Mouse (Mus musculus): ENCODE measurements around the gene Cd70. TPM values are rescaled to one million over a fixed set of nuclear protein-coding genes. Genes with fewer than 3 reads are reported as not detected.

The Cd70 gene
- polyA plus RNA-seq, 1 experiment from 2014 or later = not detected

DNA sequence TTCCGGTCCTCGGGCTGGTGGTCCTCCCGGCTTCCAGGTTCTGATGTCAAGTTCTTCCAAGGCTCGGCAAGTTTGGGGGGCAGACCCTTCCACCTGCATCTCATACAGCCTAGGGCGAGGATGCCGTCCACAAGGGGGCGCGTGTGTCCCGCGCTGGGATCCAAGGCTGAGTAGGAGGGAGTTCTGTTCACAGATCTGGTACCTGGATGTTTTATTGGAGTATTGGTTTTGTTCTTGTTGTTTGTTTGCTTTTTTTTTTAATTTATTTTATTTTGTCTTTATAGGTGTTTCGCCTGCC lies 53.0 kb downstream of the Cd70 start:
- H3K36me3 ChIP-seq (ENCODE audit: control insufficient read depth, insufficient read depth, low read length) = no peaks in the 10 kb centered on the region
- H3K27me3 ChIP-seq (ENCODE audit: control insufficient read depth, insufficient read depth, low read length) = 0 out of 2 replicates have a peak, but pooled peaks cover 2% of the 10 kb centered on the region
- H3K4me1 ChIP-seq (ENCODE audit: control insufficient read depth, insufficient read depth, low read length) = no peaks in the 10 kb centered on the region
- H3K9me3 ChIP-seq (ENCODE audit: control insufficient read depth, low read length) = no peaks in the 10 kb centered on the region
- H3K4me2 ChIP-seq (ENCODE audit: low read depth, severe bottlenecking) = peak overlapping the region; percentile 21
- ATAC-seq (ENCODE audit: insufficient number of reproducible peaks, low FRiP score, low TSS enrichment, low read depth) = peak; percentile 82
- H3K27ac ChIP-seq (replicated peaks; ENCODE audit: low read depth, low read length) = no peak overlapping the region
- WGBS = 1% methylated on average over 11 of the region's 11 CpGs
- no peak overlapping the region for H3K4me3 ChIP-seq (ENCODE audit: low read depth, low read length)
- H3K9ac ChIP-seq (ENCODE audit: low read length) = no peak overlapping the region
- DNase-seq (ENCODE audit: low spot score) = peak; percentile 89

Other genes with a start within 250 kb of the Cd70 start
- gene Mllt1, start 214.4 kb downstream of the Cd70 start, polyA plus RNA-seq (2014; fragmentation: Nextera tagmentation; extraction: Ambion mirVana) = 33.6 and 43.1 TPM in 2 replicates
- gene Acer1, start 167.7 kb downstream of the Cd70 start, polyA plus RNA-seq (2014; fragmentation: Nextera tagmentation; extraction: Ambion mirVana) = not detected in 2 replicates
- gene Clpp, start 159.5 kb downstream of the Cd70 start, polyA plus RNA-seq (2014; fragmentation: Nextera tagmentation; extraction: Ambion mirVana) = 155 and 159 TPM in 2 replicates
- gene Alkbh7, start 152.4 kb downstream of the Cd70 start, polyA plus RNA-seq (2014; fragmentation: Nextera tagmentation; extraction: Ambion mirVana) = 40.2 and 42.1 TPM in 2 replicates
- 0.72 TPM in 1 of 2 replicates, not detected in the other for gene Pspn, start 149.8 kb downstream of the Cd70 start, polyA plus RNA-seq (2014; fragmentation: Nextera tagmentation; extraction: Ambion mirVana)
- gene Gtf2f1, start 138.5 kb downstream of the Cd70 start, polyA plus RNA-seq (2014; fragmentation: Nextera tagmentation; extraction: Ambion mirVana) = 73.8 and 76.6 TPM in 2 replicates
- 0.21 and 0.37 TPM in 2 replicates for gene Gm17949, start 138.3 kb downstream of the Cd70 start, polyA plus RNA-seq (2014; fragmentation: Nextera tagmentation; extraction: Ambion mirVana)
- 48.4 and 48.7 TPM in 2 replicates for gene Khsrp, start 118.3 kb downstream of the Cd70 start, polyA plus RNA-seq (2014; fragmentation: Nextera tagmentation; extraction: Ambion mirVana)
- not detected in 2 replicates for gene Slc25a41, start 108.1 kb downstream of the Cd70 start, polyA plus RNA-seq (2014; fragmentation: Nextera tagmentation; extraction: Ambion mirVana)
- 1.0 and 1.1 TPM in 2 replicates for gene Crb3, start 90.7 kb downstream of the Cd70 start, polyA plus RNA-seq (2014; fragmentation: Nextera tagmentation; extraction: Ambion mirVana)
- gene Slc25a23, start 89.9 kb downstream of the Cd70 start, polyA plus RNA-seq (2014; fragmentation: Nextera tagmentation; extraction: Ambion mirVana) = 4.5 TPM in 2 replicates
- 0.43 and 0.51 TPM in 2 replicates for gene Dennd1c, start 71.3 kb downstream of the Cd70 start, polyA plus RNA-seq (2014; fragmentation: Nextera tagmentation; extraction: Ambion mirVana)
- 11.1 and 11.8 TPM in 2 replicates for gene Tubb4a, start 62.0 kb downstream of the Cd70 start, polyA plus RNA-seq (2014; fragmentation: Nextera tagmentation; extraction: Ambion mirVana)
- 8.4 and 9.3 TPM in 2 replicates for gene Tnfsf9, start 44.5 kb downstream of the Cd70 start, polyA plus RNA-seq (2014; fragmentation: Nextera tagmentation; extraction: Ambion mirVana)
- 0.17 and 0.31 TPM in 2 replicates for gene Tnfsf14, start 44.4 kb upstream of the Cd70 start, polyA plus RNA-seq (2014; fragmentation: Nextera tagmentation; extraction: Ambion mirVana)
- gene C3, start 78.4 kb upstream of the Cd70 start, polyA plus RNA-seq (2014; fragmentation: Nextera tagmentation; extraction: Ambion mirVana) = 0.03 and 0.21 TPM in 2 replicates
- gene Gpr108, start 98.7 kb upstream of the Cd70 start, polyA plus RNA-seq (2014; fragmentation: Nextera tagmentation; extraction: Ambion mirVana) = 28.2 and 30.8 TPM in 2 replicates
- 27.8 and 28.4 TPM in 2 replicates for gene Trip10, start 99.7 kb upstream of the Cd70 start, polyA plus RNA-seq (2014; fragmentation: Nextera tagmentation; extraction: Ambion mirVana)
- 1.6 and 1.7 TPM in 2 replicates for gene Vav1, start 129.3 kb upstream of the Cd70 start, polyA plus RNA-seq (2014; fragmentation: Nextera tagmentation; extraction: Ambion mirVana)
- gene Adgre1, start 208.9 kb upstream of the Cd70 start, polyA plus RNA-seq (2014; fragmentation: Nextera tagmentation; extraction: Ambion mirVana) = 1.3 and 1.6 TPM in 2 replicates

All from limb, embryonic 11.5 days (tissue).